Mouse (Mus musculus) CD4-positive, CD25-positive, alpha-beta regulatory T cell, adult 4 months (primary cell): ENCODE measurements around the gene Unc79. TPM values are rescaled to one million over a fixed set of nuclear protein-coding genes. Genes with fewer than 3 reads are reported as not detected.
A peak's percentile ranks its signal among the peaks of the same experiment; 100 is the strongest.

Experiments
- ATAC-seq: one replicate; pipeline ENCODE4 v1.8.0; 2017
- polyA plus RNA-seq, 2 experiments: library from polyadenylated mRNA; unstranded; fragments of 100-300 nt; shearing (Covaris generic); gene quantifications; one replicate each; pipeline ENCODE4 v1.2.1; 2017

Gene Unc79
- polyA plus RNA-seq, 2 experiments from 2014 or later = 0.34 to 0.38 TPM

DNA sequence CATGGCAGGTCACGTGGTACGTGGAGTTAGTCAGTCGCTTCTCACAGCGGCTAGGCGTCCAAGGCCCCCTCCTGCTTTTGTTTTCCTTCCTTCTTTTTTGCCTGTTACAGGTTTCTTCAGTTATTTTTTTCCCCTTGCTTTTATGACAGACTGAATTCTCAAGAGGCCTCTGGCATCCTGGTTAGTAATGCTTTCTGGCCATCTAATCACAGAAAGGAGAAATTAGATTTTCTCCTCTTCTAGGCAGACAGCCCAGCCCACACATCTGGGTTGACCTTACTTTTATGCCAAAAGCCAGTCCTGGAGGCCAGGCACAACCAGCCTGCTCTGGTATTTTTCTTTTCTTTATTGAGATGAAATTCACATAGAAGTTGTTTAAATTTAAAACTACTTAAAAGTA is 94.1 kb downstream of the Unc79 start:
- ATAC-seq = no peak

- ATAC-seq = no peak
Observed at GRCm38 (mm10) chr12:103044422-103044821, 95.8 kb downstream of the Unc79 start.

GRCm38 (mm10) chr12:103049865-103050264 is 101.2 kb downstream of the Unc79 start:
- ATAC-seq = no peak

GRCm38 (mm10) chr12:103059321-103060053 is 110.8 kb downstream of the Unc79 start:
- ATAC-seq = no peak

- no peak for ATAC-seq
Observed at GRCm38 (mm10) chr12:103060791-103061190, 112.1 kb downstream of the Unc79 start.

DNA sequence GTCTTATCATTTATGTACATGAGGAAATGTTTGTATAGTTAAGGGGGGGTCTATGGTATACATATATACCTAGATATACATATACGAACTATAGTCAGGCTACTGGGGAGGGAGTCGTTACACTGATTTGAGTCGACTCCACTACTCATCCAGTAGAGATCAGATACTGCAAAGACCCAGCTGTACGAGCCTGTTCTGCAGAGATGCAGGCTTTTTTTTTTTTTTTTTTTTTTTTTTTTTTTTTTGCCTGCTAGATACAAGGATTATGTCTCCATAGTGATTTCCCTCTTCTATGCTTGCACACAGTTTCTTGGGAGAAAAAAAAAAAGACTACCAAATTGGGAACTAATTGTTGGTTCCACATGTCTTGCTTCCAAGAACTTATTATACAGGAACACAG is 113.5 kb downstream of the Unc79 start:
- ATAC-seq = no peak

DNA sequence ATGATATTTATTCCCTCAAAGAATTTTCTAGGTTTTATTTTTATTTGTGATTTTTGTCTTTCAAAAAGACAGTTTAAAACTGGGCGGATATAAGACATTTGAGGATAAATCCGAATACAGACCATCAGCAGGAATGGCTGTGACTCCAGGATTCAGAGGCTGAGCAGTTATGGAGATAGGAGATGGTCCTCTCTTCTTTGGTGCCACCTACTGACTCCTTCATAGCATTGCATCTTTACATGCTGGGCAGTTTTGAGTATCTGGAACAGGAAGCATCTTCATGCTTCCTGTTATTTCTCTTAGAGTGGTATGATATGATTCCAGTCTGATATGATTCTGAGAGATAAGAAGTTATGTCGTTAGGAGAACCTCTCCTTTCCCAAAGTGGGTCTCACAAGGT is 116.3 kb downstream of the Unc79 start:
- peak; percentile 53 for ATAC-seq

GRCm38 (mm10) chr12:103068161-103068560 is 119.5 kb downstream of the Unc79 start:
- ATAC-seq = no peak

DNA sequence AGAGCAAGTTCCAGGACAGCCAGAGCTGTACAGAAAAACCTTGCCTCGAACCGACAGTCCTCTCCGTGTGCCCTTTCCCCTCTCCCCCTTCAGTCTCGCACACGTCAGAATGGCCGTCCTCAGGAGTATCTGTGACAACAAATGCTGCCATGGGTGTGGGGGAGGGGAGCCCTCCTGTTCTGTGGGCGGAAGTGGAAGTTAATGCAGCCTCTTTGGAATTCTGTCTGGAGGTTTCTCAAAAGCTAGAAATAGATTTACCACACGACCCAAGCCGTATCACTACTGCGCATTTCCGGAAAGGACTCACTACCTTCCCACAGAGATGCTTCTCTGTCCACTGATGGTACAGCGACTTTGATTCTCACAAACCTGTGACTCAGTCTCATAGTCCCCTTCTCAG is 120.9 kb downstream of the Unc79 start:
- no peak for ATAC-seq

DNA sequence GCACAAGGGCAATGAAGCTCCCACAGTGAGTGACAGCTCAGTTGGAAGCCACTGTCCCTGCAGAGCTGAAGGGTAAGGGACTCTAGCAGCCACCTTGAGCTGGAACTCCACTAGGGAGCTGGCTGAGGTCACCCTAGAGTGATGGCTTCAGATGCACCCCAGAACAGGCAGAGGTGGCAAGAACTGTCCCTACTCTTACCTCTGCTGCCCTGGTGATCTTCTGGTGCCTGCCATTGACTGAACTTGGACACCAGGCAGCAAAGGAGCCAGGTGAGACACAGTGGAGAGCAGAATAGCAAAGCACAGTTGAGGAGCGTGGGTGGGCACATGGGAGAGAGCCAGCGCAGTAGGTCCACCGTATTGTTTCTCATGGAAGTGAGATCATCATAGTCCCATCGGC is 125.3 kb downstream of the Unc79 start:
- no peak for ATAC-seq

DNA sequence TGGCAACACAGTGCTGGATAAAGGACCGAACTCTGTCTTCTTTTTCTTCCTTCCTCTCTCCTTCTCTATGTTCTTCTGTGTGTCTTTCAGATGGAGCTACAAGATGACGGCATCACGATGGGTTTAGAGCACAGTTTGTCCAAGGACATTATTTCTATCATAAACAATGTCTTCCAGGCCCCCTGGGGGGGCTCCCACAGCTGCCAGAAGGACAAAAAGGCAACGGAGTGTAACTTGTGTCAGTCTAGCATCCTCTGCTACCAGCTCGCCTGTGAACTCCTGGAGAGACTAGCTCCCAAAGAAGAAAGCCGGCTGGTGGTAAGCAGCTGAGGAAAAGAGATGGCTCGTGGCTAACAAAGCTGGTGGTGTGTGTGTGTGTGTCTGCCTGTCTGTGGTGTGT is 130.1 kb downstream of the Unc79 start:
- no peak for ATAC-seq

- no peak for ATAC-seq
Observed at GRCm38 (mm10) chr12:103080055-103080454, 131.4 kb downstream of the Unc79 start.

GRCm38 (mm10) chr12:103091831-103092230 is 143.2 kb downstream of the Unc79 start:
- ATAC-seq = no peak

- no peak for ATAC-seq
Observed at GRCm38 (mm10) chr12:103095160-103095559, 146.5 kb downstream of the Unc79 start.

- ATAC-seq = no peak
Observed at GRCm38 (mm10) chr12:103099185-103099584, 150.5 kb downstream of the Unc79 start.

DNA sequence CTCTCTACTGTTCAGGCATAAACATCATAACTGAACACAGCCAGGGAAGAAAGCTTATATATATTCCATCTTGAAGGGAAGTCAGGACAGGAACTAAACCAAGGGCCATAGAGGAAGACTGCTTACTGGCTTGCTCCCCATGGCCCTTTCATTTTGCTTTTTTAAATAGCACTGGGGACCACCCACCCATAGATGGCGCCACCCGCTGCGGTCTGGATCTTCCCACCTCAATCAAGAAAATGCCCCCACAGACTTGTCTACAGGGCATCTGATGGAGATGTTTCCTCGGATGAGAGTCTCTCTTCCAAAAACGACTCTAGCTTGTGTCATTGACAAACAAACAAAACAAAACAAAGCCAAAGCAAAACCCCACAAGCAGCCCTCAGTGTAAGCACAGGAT is 151.4 kb downstream of the Unc79 start:
- no peak for ATAC-seq

GRCm38 (mm10) chr12:103103041-103103440 is 154.4 kb downstream of the Unc79 start:
- no peak for ATAC-seq

- peak; percentile 37 for ATAC-seq
Observed at GRCm38 (mm10) chr12:103103601-103104000, 154.9 kb downstream of the Unc79 start.

GRCm38 (mm10) chr12:103109301-103109700 is 160.6 kb downstream of the Unc79 start:
- ATAC-seq = no peak

DNA sequence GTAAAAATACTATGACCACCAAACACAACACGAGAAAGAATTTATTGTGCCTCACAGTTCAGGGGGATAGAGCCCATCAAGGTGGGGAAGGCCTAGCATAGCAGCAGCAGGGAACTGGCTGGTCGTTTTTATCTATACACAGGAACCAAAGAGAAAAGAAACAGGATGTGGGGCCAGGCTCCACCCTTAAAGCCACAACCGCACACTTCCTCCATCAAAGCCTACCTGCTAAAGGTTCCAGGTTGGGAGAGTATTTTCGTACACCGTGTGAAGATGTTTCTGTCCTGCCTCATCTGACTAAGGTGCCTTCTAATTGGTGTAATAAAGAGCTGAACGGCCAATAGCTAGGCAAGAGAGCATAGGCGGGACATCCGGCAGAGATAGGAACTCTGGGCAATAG is 168.0 kb downstream of the Unc79 start:
- peak; percentile 94 for ATAC-seq

- ATAC-seq = no peak
Observed at GRCm38 (mm10) chr12:103117517-103118193, 169.0 kb downstream of the Unc79 start.

DNA sequence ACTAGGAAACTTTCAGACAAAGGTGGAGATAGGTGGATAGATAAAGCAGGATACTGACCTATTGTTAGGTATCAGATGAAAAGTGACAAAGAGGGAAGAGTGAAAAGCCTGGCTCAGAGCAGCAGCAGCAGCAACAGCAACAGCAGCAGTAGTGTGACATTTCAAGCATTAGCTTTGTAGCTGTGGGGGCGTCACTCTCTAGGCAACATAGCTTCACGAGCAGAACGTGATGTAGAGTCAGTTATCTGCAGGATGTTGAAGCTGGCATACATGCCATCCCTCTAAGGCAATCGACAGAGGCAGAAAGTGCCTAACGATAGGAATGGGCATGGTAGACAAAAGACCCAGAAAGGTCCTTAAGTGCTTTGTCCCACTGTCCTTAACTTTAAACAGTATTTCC is 173.3 kb downstream of the Unc79 start:
- no peak for ATAC-seq

DNA sequence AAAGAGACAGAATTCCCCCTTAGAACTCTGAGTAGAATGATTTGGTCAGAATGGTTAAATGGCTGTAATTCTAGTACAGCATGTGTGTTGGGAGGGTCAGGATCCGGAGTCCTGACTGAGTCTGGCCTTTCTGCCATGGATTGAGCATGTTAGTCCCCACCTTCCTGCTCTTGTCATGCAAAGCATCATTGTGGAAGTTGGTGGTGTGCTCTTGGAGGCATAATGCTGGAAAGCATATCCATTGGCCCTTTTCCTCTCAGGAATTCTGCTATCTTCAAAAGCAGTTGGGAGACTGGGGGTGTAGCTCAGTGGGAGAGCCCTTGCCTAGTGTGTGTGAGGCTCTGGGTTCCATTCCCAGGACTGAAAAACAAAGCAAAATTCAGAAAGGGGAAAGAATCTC is 175.2 kb downstream of the Unc79 start:
- no peak for ATAC-seq

GRCm38 (mm10) chr12:103128914-103129313 is 180.3 kb downstream of the Unc79 start:
- ATAC-seq = no peak
